In the genomic region with DNA sequence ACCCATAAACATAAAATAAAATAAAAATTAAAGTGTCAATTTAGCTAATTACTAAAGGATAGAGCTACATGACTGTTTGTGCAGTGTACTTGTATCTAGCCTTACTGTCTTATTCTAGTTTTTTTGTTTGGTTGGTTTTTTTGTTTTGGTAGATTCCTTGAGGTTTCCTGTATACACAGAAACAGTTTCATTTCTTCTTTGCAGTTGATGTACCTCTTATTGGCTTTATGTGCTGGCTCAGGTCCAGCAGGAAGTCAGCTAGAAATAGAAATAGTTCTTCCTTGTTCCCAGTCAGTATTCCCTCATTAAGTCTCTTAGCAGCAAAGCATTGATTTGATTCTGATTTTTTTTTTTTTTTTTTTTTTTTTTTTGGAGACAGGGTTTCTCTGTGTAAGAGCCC, we compare ENCODE assay signal across 13 mouse cellular contexts. TPM values are rescaled to one million over a fixed set of nuclear protein-coding genes. Genes with fewer than 3 reads are reported as not detected.
DNase-seq lines count a peak whose midpoint lies in the region; ATAC-seq and TF ChIP-seq lines count a peak whose summit lies in the region.
"Had no signal": no experiment of that assay in that cellular context is flagged by ENCODE, and none has a peak within 500 bp of the region (broad histone marks: within the 10 kb centered on the region; RNA-seq: fewer than 3 reads in every experiment).

No protein-coding gene starts in this region.

- peak; percentile 75 for DNase-seq in kidney, adult 2 months
- DNase-seq in kidney, postnatal 4 days: no peak
- peak; percentile 45 for DNase-seq in A20 (ENCODE audit: low read depth, low spot score)
- DNase-seq in kidney, postnatal 25 days: peak; percentile 65 to 69
- DNase-seq in neural tube, embryonic 10.5 days (ENCODE audit: extremely low spot score, low spot score): no peak
- DNase-seq: adrenal gland, postnatal 25 days; cerebellum, adult 11-12 months; liver, embryonic 13.5 days; right cerebral cortex, adult 18-20 months; thymus, postnatal 4 days had no signal

- H3K9me3 ChIP-seq in intestine, embryonic 16.5 days (ENCODE audit: control insufficient read depth, low read length): no peaks in the 10 kb centered on the region
- H3K9me3 ChIP-seq: hindbrain, embryonic 13.5 days; liver, embryonic 13.5 days had no signal

- no peak overlapping the region for H3K9ac ChIP-seq in intestine, embryonic 16.5 days (ENCODE audit: low read depth, low read length)
- H3K9ac ChIP-seq: hindbrain, embryonic 13.5 days; liver, embryonic 13.5 days had no signal

- no peak overlapping the region for H3K27ac ChIP-seq in kidney, adult 2 months (ENCODE audit: insufficient read depth, low read depth, low read length)
- H3K27ac ChIP-seq in intestine, embryonic 16.5 days (ENCODE audit: low read length): no peak overlapping the region
- H3K27ac ChIP-seq: hindbrain, embryonic 13.5 days; liver, embryonic 13.5 days had no signal

- no peak for TF ChIP-seq CTCF in kidney, adult 2 months (conservative IDR thresholded peaks at IDR 0.05; ENCODE audit: insufficient read depth, insufficient read length, low read depth, low read length)

- peak; percentile 37 for ATAC-seq in activated CD4-positive, CD25-positive, alpha-beta regulatory T cell, adult 4 months
- no peak for ATAC-seq in intestine, embryonic 16.5 days

- H3K4me1 ChIP-seq in kidney, adult 2 months (ENCODE audit: control insufficient read depth, insufficient read depth, low read length): peaks cover 3% of the 10 kb centered on the region
- peaks cover 14% of the 10 kb centered on the region for H3K4me1 ChIP-seq in intestine, embryonic 16.5 days (ENCODE audit: control insufficient read depth, insufficient read depth, low read length)
- H3K4me1 ChIP-seq: liver, embryonic 13.5 days had no signal

- H3K36me3 ChIP-seq in kidney, adult 2 months (ENCODE audit: control insufficient read depth, insufficient read depth, low read length): no peaks in the 10 kb centered on the region
- no peaks in the 10 kb centered on the region for H3K36me3 ChIP-seq in intestine, embryonic 16.5 days (ENCODE audit: control insufficient read depth, insufficient read depth, low read length)

- H3K27me3 ChIP-seq in kidney, adult 2 months (replicated peaks; ENCODE audit: control insufficient read depth, insufficient read depth, low read length): no peaks in the 10 kb centered on the region
- no peaks in the 10 kb centered on the region for H3K27me3 ChIP-seq in intestine, embryonic 16.5 days (replicated peaks; ENCODE audit: control insufficient read depth, insufficient read depth, low read length)
- H3K27me3 ChIP-seq: hindbrain, embryonic 13.5 days; liver, embryonic 13.5 days had no signal

- no peak for TF ChIP-seq POLR2A in kidney, adult 2 months (IDR thresholded peaks at IDR 0.05; ENCODE audit: low read depth, low read length)

- H3K4me3 ChIP-seq in kidney, adult 2 months (ENCODE audit: insufficient read depth, low read depth, low read length): no peak overlapping the region
- H3K4me3 ChIP-seq in intestine, embryonic 16.5 days (ENCODE audit: low read length): no peak overlapping the region
- H3K4me3 ChIP-seq: hindbrain, embryonic 13.5 days; liver, embryonic 13.5 days had no signal

- H3K4me2 ChIP-seq in intestine, embryonic 16.5 days (ENCODE audit: low read depth, low read length): no peak overlapping the region
- H3K4me2 ChIP-seq: hindbrain, embryonic 13.5 days; liver, embryonic 13.5 days had no signal

RNA-seq across cellular contexts. Expression of gene Fbxw11, which starts 35.2 kb away (rescaled TPM):
- polyA plus RNA-seq in kidney, adult 2 months (2012; rRNA removed): 62.2 and 63.7 TPM in 2 replicates
- 10 to 100 TPM; 21.3 TPM for polyA plus RNA-seq in activated CD4-positive, CD25-positive, alpha-beta regulatory T cell, adult 4 months (2017; shearing (Covaris generic))
- 59.0 and 59.6 TPM in 2 replicates for polyA plus RNA-seq in intestine, embryonic 16.5 days (2015; fragmentation: Nextera tagmentation; extraction: Ambion mirVana)

Comparison
In these comparisons a context has a peak if more than half of its experiments do, and no peak if none do; other contexts are left out.
1. DNase-seq: peak in kidney, adult 2 months (single experiment), A20 (single experiment) and kidney, postnatal 25 days (2 of 2); none in kidney, postnatal 4 days (0 of 2) and neural tube, embryonic 10.5 days (single experiment).